Mouse (Mus musculus): Measurements from ENCODE around the gene Glyr1. TPM values are rescaled to one million over a fixed set of nuclear protein-coding genes. Genes with fewer than 3 reads are reported as not detected.
A peak's percentile ranks its signal among the peaks of the same experiment; 100 is the strongest.

Glyr1 gene
- polyA plus RNA-seq, 1 experiment = 80.6 TPM

- DNase-seq (ENCODE audit: low read depth) = no peak
Measured at GRCm38 (mm10) chr16:5011285-5011684, 38.4 kb downstream of the Glyr1 start.

GRCm38 (mm10) chr16:5010371-5010935, 39.2 kb downstream of the Glyr1 start:
- no peak for DNase-seq (ENCODE audit: low read depth)

- DNase-seq (ENCODE audit: low read depth) = no peak
Measured at GRCm38 (mm10) chr16:5008076-5008475, 41.6 kb downstream of the Glyr1 start.

- no peak for DNase-seq (ENCODE audit: low read depth)
Measured at GRCm38 (mm10) chr16:5007492-5007891, 42.2 kb downstream of the Glyr1 start.

GRCm38 (mm10) chr16:5007067-5007466, 42.6 kb downstream of the Glyr1 start, which contains the start of gene Smim22:
TSS of gene Smim22 (plus strand) at chr16:5007288.
- DNase-seq (ENCODE audit: low read depth) = no peak

- no peak for DNase-seq (ENCODE audit: low read depth)
Measured at GRCm38 (mm10) chr16:5000611-5001010, 49.1 kb downstream of the Glyr1 start.

- no peak for DNase-seq (ENCODE audit: low read depth)
Measured at GRCm38 (mm10) chr16:4998984-4999383, 50.7 kb downstream of the Glyr1 start.

GRCm38 (mm10) chr16:4997553-4997952, 52.1 kb downstream of the Glyr1 start, which contains the start of gene Sept12:
TSS of gene Sept12 (minus strand) at chr16:4997852.
- DNase-seq (ENCODE audit: low read depth) = no peak

- DNase-seq (ENCODE audit: low read depth) = no peak
Measured at GRCm38 (mm10) chr16:4993276-4993675, 56.4 kb downstream of the Glyr1 start.

- DNase-seq (ENCODE audit: low read depth) = peak; percentile 75
Measured at GRCm38 (mm10) chr16:4984717-4985116, 64.9 kb downstream of the Glyr1 start.

GRCm38 (mm10) chr16:4979755-4980380, 69.8 kb downstream of the Glyr1 start:
- no peak for DNase-seq (ENCODE audit: low read depth)

GRCm38 (mm10) chr16:4978275-4979051, 71.2 kb downstream of the Glyr1 start:
- no peak for DNase-seq (ENCODE audit: low read depth)

GRCm38 (mm10) chr16:4976180-4976579, 73.5 kb downstream of the Glyr1 start:
- DNase-seq (ENCODE audit: low read depth) = no peak

GRCm38 (mm10) chr16:4974521-4974920, 75.1 kb downstream of the Glyr1 start:
- DNase-seq (ENCODE audit: low read depth) = no peak

- DNase-seq (ENCODE audit: low read depth) = no peak
Measured at GRCm38 (mm10) chr16:4971626-4972025, 78.0 kb downstream of the Glyr1 start.

GRCm38 (mm10) chr16:4969055-4969843, 80.4 kb downstream of the Glyr1 start:
- no peak for DNase-seq (ENCODE audit: low read depth)

GRCm38 (mm10) chr16:4968426-4968825, 81.2 kb downstream of the Glyr1 start:
- DNase-seq (ENCODE audit: low read depth) = no peak

- DNase-seq (ENCODE audit: low read depth) = no peak
Measured at GRCm38 (mm10) chr16:4965392-4966129, 84.1 kb downstream of the Glyr1 start.

- DNase-seq (ENCODE audit: low read depth) = no peak
Measured at GRCm38 (mm10) chr16:4964731-4965391, 84.8 kb downstream of the Glyr1 start.

Data from gonadal fat pad, adult 2 months (tissue).